Mouse (Mus musculus): ENCODE measurements at regions not wholly inside any gene's neighbourhood (a gene's known extent, or its start where the extent isn't known, plus 50 kb on each side); places are given as distances from the start of the nearest gene placed in this dataset.

DNA sequence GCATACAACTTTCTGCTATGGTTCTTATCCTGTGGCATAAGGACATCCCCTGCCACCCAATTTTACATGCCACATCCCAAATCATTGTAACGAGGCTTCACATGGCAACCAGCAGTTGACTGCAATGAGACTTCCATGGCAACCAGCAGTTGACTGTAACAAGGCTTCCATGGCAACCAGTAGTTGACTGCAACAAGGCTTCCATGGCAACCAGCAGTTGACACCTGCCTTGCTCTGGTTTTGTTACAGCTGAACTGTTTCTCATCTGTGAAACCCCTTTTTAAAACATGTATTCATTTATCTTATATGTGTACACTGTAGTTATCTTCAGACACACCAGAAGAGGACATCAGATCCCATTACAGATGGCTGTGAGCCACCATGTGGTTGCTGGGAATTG is 100.7 kb upstream of the Adgrf1 start:
- Histone ChIP-seq H3K27me3 (no peaks in the 10 kb centered on the region), H3K9ac (no peak overlapping the region), H3K9me3 (replicated peaks) (no peaks in the 10 kb centered on the region), H3K4me1 (replicated peaks) (peaks cover 4% of the 10 kb centered on the region; the same call in 1 of the 2 replicates), H3K4me2 (no peak overlapping the region), H3K4me3 (replicated peaks) (no peak overlapping the region), H3K36me3 (no peaks in the 10 kb centered on the region), H3K27ac (no peak overlapping the region)
- DNase-seq (no peak), ATAC-seq (ENCODE audit: low read depth) (no peak)
- 61% methylated on average over 1 of the region's 1 CpGs for whole genome bisulfite sequencing (ENCODE audit: insufficient replicate concordance)

DNA sequence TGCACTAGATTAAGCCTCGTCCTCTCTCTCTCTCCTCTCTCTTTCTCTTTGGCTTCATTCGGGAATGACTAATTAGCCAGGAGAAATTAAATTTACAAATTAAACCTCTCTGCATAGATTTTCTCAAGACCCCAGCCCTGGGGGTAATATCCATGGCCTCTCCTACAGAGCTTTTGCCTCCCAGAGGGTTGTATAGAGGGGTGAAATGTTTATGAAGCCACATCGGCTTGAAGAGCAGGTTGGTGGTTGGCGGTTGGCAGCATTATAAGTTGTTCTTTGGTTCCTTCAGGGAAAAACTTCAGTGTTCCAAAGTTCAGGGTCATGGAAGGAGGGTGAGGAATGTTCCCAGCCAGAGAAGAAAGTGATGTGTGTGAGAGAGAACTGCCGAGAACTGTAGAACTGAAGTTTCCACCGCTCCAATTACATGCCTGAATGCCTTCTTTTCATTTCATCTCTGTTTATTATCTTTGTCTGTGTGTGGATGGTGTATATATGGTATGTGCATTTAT is 97.4 kb upstream of the Adgrf1 start:
- no peaks in the 10 kb centered on the region for H3K9me3 ChIP-seq (replicated peaks)
- H3K9ac ChIP-seq, result no peak overlapping the region
- no peak overlapping the region for H3K27ac ChIP-seq
- ATAC-seq (ENCODE audit: low read depth) (no peak), DNase-seq (no peak)
- H3K4me2 ChIP-seq, result no peak overlapping the region
- no peaks in the 10 kb centered on the region for H3K27me3 ChIP-seq
- no peak overlapping the region for H3K4me3 ChIP-seq (replicated peaks)
- H3K36me3 ChIP-seq, result no peaks in the 10 kb centered on the region
- H3K4me1 ChIP-seq (replicated peaks), result peaks cover 4% of the 10 kb centered on the region; the same call in 1 of the 2 replicates
- 69% methylated on average over 6 of the region's 6 CpGs for WGBS (ENCODE audit: insufficient replicate concordance)

DNA sequence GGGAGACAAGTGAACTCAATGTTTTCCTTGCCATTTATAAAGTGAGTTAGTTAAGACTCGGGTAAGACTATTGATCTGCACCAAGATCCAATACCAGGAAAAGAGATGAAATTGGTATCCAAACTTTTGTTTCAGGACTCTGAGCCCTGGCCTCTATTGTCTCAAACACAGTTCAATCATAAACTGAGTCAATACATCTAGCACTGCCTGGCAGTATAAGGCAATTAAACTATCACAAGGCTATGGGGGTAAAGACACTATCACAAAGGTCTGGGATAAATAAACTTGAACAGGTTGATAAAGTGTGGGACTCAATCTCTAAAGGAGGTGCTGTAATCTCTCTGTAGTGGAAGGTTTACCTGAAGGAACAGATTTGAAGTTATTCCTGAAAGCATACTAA is 95.3 kb upstream of the Adgrf1 start:
- Histone ChIP-seq H3K36me3 (no peaks in the 10 kb centered on the region), H3K9me3 (replicated peaks) (no peaks in the 10 kb centered on the region), H3K4me1 (replicated peaks) (no peaks in the 10 kb centered on the region), H3K27ac (no peak overlapping the region), H3K4me3 (replicated peaks) (no peak overlapping the region), H3K9ac (no peak overlapping the region), H3K4me2 (no peak overlapping the region), H3K27me3 (no peaks in the 10 kb centered on the region)
- ATAC-seq (ENCODE audit: low read depth) (no peak), DNase-seq (no peak)
- 46% methylated on average over 1 of the region's 1 CpGs for WGBS (ENCODE audit: insufficient replicate concordance)

DNA sequence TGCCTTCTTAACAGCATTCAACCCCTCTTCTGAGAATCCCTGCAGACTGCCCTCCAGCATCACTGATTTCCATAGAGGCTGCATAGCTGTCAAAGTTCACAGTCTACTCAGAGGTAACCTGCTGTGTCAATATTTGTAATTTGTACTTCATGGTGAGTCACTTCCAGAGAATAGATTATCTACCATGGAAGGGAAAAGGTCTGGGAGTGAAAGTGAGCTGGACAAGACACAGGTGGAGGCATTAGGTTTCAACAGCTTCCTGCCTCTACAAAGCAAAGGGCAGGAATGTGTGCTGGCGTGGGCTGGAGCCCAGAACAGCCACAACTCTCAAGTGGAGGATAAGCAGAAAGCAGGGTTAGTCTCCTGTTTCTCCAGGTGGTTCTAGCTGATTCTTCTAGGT is 92.9 kb upstream of the Adgrf1 start:
- ATAC-seq (ENCODE audit: low read depth) (peak; percentile 71), DNase-seq (no peak)
- H3K36me3 ChIP-seq, result no peaks in the 10 kb centered on the region
- H3K4me1 ChIP-seq (replicated peaks), result no peaks in the 10 kb centered on the region
- no peak overlapping the region for H3K27ac ChIP-seq
- H3K4me3 ChIP-seq (replicated peaks), result no peak overlapping the region
- H3K9ac ChIP-seq, result no peak overlapping the region
- H3K9me3 ChIP-seq (replicated peaks), result no peaks in the 10 kb centered on the region
- no peak overlapping the region for H3K4me2 ChIP-seq
- no peaks in the 10 kb centered on the region for H3K27me3 ChIP-seq
- 28% methylated on average over 1 of the region's 1 CpGs for WGBS (ENCODE audit: insufficient replicate concordance)

DNA sequence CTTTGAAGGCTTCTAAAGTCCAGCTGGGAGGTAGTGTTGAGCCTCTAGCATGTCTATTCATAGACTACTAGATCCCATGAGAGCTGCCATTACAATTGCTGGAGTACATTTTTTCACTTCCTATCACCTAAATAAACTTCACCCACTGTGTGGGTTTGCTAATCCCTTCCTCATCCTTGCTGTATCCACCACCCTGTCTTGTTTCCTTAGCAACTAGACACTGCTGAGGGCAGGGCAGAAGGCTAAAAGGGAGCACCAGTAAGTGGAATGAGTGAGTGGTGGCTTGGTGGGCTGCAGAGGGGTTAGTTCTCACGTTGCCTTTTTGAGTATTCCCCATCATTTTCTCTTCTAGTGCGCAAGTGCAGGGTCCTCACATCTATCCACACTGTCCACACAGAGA is 80.1 kb upstream of the Adgrf1 start:
- no peaks in the 10 kb centered on the region for H3K4me1 ChIP-seq (replicated peaks)
- H3K36me3 ChIP-seq, result no peaks in the 10 kb centered on the region
- 63% methylated on average over 2 of the region's 2 CpGs for WGBS (ENCODE audit: insufficient replicate concordance)
- no peaks in the 10 kb centered on the region for H3K9me3 ChIP-seq (replicated peaks)
- H3K4me3 ChIP-seq (replicated peaks), result no peak overlapping the region
- ATAC-seq (ENCODE audit: low read depth) (no peak), DNase-seq (no peak)
- no peak overlapping the region for H3K4me2 ChIP-seq
- H3K27ac ChIP-seq, result no peak overlapping the region
- H3K27me3 ChIP-seq, result no peaks in the 10 kb centered on the region
- H3K9ac ChIP-seq, result no peak overlapping the region

DNA sequence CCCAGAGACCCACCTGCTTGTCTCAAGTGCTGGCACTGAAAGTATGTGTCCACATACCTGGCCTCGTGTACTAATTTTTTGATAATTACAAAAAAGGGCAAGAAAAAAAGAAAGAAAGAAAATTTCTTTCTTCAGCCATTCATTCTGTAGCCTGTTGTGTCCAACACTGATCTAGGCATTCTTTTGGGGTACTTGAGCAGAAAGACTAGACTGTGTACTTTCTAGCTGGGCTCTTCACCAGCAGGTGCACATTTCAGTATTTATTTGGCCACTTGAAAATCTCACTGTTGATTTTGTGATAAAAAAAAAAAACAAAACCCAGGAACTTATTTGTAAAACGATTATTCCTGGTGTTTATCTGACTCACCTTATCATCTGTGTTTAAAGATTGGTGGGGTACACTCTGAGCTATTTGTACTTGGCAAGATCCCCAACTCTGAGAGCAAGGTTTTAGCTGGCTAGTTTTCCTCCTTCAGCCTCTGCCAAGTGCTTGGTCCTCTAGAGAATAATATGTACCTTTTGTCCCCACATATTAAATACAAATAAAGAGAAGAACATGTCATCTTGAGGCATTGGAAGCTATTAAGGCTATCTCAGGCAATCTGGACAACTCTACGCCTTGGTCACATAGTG is 79.2 kb upstream of the Adgrf1 start:
- Histone ChIP-seq H3K4me3 (replicated peaks) (no peak overlapping the region), H3K27me3 (no peaks in the 10 kb centered on the region), H3K9me3 (replicated peaks) (no peaks in the 10 kb centered on the region), H3K36me3 (no peaks in the 10 kb centered on the region), H3K4me2 (no peak overlapping the region), H3K27ac (no peak overlapping the region), H3K4me1 (replicated peaks) (no peaks in the 10 kb centered on the region), H3K9ac (no peak overlapping the region)
- WGBS (ENCODE audit: insufficient replicate concordance), result 54% methylated on average over 3 of the region's 3 CpGs
- ATAC-seq (ENCODE audit: low read depth) (no peak), DNase-seq (no peak)

DNA sequence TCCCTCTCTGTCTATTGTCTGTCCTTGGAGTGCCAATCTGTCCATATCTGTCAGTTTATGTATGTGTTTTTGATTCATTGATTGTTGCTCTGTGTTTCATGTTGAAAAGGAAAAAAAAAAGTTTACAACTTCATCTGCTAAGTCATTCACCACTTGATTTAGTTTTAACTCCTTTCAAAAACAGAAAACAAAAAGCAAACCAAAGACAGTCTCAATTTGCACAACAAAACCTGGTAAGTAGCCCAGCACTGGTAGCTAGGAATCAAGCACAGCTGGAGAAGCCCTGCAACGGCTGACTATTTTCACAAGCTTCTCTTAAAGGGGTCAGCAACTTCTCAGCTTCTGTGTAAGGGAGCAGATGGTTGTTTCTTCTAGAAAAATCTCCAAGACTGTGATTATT is 72.9 kb upstream of the Adgrf1 start:
- 60% methylated on average over 1 of the region's 1 CpGs for WGBS (ENCODE audit: insufficient replicate concordance)
- no peak for ATAC-seq (ENCODE audit: low read depth)
- H3K4me1 ChIP-seq (replicated peaks), result no peaks in the 10 kb centered on the region

DNA sequence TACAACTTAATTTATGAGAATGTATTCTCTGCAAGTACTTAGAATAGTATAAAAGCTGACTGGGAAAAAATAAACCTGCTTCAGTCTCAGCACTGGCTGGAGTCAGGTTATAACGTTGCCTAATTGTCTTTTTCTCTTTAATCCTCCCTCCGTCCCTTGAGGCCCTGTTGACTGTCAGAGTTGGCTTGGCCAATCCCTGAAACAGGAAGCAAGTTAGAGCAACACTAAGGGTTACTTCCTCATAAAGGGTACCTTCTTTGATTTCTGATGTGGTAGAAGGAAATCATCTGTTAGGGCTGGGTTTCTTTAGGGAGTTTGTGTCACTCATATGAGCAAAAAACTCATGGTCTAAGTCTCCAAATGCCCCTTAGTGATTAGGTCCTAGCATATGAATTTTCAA is 69.3 kb upstream of the Adgrf1 start:
- Histone ChIP-seq H3K27ac (no peak overlapping the region), H3K4me3 (replicated peaks) (no peak overlapping the region), H3K4me1 (replicated peaks) (no peaks in the 10 kb centered on the region), H3K27me3 (no peaks in the 10 kb centered on the region), H3K9me3 (replicated peaks) (no peaks in the 10 kb centered on the region), H3K9ac (no peak overlapping the region), H3K36me3 (no peaks in the 10 kb centered on the region), H3K4me2 (no peak overlapping the region)
- DNase-seq, result no peak
- WGBS (ENCODE audit: insufficient replicate concordance), result 28% methylated on average over 2 of the region's 2 CpGs
- ATAC-seq (ENCODE audit: low read depth), result no peak

More for the DNA sequence above, 72.9 kb upstream of the Adgrf1 start:
- Histone ChIP-seq H3K36me3 (no peaks in the 10 kb centered on the region), H3K27me3 (no peaks in the 10 kb centered on the region), H3K9me3 (replicated peaks) (no peaks in the 10 kb centered on the region), H3K4me3 (replicated peaks) (no peak overlapping the region), H3K27ac (no peak overlapping the region), H3K9ac (no peak overlapping the region), H3K4me2 (no peak overlapping the region)
- no peak for DNase-seq

DNA sequence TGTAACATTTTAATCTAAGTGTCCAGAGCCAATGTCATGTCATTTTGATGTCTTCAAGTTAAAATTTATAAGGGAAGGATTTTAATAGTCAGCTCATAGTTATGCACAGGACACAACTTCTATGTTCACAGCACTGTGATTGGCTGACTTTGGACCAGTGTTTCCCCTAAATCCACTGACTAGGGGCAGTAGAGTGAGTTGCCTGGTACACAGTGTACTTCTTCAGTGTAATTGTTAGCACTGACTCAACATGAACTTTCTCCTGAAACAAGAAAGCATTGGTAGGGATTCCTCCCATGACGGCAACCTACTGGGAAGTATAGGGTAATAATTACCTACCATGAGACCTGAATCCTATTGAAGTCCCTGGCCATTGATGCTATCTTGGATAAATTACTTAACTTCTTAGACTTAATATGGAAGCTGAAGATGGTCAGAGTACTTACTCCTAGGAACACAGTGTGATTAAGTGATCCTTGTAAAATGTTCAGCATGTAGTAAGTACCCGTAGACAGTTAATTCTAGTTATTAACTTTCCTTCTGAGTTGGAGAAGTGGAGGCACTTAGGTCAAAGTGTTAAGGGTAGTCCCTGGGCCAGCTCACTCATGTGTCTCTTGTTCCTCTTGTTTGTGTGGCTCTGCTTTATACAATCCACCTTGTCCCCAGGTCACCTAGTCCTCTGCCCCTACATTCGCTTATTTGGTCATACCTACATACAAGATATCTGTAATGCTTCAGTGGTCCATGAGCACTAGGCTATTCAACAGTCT is 63.2 kb upstream of the Adgrf1 start:
- H3K4me3 ChIP-seq (replicated peaks), result no peak overlapping the region
- DNase-seq, result no peak
- 76% methylated on average over 3 of the region's 3 CpGs for WGBS (ENCODE audit: insufficient replicate concordance)
- H3K4me2 ChIP-seq, result no peak overlapping the region
- H3K4me1 ChIP-seq (replicated peaks), result no peaks in the 10 kb centered on the region
- H3K9me3 ChIP-seq (replicated peaks), result no peaks in the 10 kb centered on the region
- H3K9ac ChIP-seq, result no peak overlapping the region
- H3K27me3 ChIP-seq, result no peaks in the 10 kb centered on the region
- H3K36me3 ChIP-seq, result no peaks in the 10 kb centered on the region
- no peak overlapping the region for H3K27ac ChIP-seq
- ATAC-seq (ENCODE audit: low read depth), result no peak

DNA sequence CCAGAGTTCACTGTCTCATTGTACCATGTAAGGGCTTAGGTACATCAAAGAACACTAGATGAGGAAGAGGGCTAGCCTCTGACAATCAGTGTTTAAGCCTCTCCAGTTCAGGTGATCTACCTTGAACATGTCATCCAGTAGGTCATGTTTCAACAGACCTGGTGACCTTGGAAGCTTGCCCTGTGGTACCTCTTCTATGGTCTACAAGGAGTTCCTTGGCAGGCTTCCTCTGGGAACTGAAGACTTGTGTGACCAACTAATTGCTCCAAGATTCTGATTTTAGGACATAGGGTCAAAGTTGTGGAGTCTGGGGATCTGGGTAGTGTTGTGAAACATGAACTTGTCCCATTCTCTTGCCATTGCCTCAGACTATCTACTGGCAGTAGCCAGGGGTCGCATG is 60.4 kb upstream of the Adgrf1 start:
- H3K27ac ChIP-seq, result no peak overlapping the region
- no peak for ATAC-seq (ENCODE audit: low read depth)
- no peak for DNase-seq
- H3K27me3 ChIP-seq, result no peaks in the 10 kb centered on the region
- no peaks in the 10 kb centered on the region for H3K36me3 ChIP-seq
- no peak overlapping the region for H3K9ac ChIP-seq
- no peak overlapping the region for H3K4me2 ChIP-seq
- H3K4me3 ChIP-seq (replicated peaks), result no peak overlapping the region
- no peaks in the 10 kb centered on the region for H3K4me1 ChIP-seq (replicated peaks)
- no peaks in the 10 kb centered on the region for H3K9me3 ChIP-seq (replicated peaks)
- 56% methylated on average over 1 of the region's 1 CpGs for WGBS (ENCODE audit: insufficient replicate concordance)

DNA sequence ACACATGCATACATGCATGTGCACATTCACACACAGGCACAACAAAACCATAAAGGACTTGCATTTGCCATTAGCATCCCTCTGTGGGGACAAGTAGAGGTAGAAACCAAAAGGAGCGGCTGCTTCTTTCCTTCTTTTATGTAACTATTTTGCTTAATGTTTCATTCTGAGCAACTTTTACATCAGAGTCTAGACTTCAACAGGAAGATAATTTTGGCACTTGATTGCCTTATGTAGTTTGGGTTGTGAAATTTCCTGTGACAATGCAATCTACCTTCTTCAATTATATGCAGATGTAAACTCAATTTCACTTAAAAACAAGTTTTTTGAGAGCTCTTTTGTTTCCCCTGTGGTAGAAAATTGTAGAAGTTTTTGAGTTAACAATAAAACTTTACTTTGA is 56.1 kb upstream of the Adgrf1 start:
- no peak overlapping the region for H3K4me3 ChIP-seq (replicated peaks)
- ATAC-seq (ENCODE audit: low read depth), result no peak
- H3K4me2 ChIP-seq, result no peak overlapping the region
- no peak overlapping the region for H3K27ac ChIP-seq
- H3K27me3 ChIP-seq, result no peaks in the 10 kb centered on the region
- no peaks in the 10 kb centered on the region for H3K4me1 ChIP-seq (replicated peaks)
- DNase-seq, result no peak
- WGBS (ENCODE audit: insufficient replicate concordance), result 70% methylated on average over 1 of the region's 1 CpGs
- H3K36me3 ChIP-seq, result no peaks in the 10 kb centered on the region
- H3K9ac ChIP-seq, result no peak overlapping the region
- no peaks in the 10 kb centered on the region for H3K9me3 ChIP-seq (replicated peaks)

DNA sequence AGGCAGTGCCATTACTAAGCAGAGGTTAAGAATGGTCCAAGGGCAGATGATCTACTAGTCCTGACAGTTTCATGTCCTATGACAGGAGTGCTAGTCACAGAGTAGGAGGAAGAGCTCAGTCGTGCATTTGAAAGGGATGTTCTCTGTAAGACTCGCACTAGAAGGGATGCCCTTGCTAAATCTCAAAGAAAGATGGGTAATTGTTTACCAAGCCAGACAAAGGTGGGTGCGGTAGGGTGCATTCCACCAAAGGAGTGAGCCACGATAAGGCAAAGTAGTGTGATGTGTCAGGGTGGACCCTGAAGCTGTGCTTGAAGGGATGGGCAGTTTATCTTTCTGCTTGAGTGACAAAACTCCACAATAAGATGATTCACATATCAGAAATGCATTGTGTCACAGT is 50.5 kb upstream of the Adgrf1 start:
- Histone ChIP-seq H3K27me3 (no peaks in the 10 kb centered on the region), H3K4me1 (replicated peaks) (no peaks in the 10 kb centered on the region), H3K9me3 (replicated peaks) (no peaks in the 10 kb centered on the region), H3K9ac (no peak overlapping the region), H3K27ac (no peak overlapping the region), H3K4me2 (no peak overlapping the region), H3K4me3 (replicated peaks) (no peak overlapping the region), H3K36me3 (no peaks in the 10 kb centered on the region)
- DNase-seq, result no peak
- no peak for ATAC-seq (ENCODE audit: low read depth)
- 59% methylated on average over 4 of the region's 4 CpGs for WGBS (ENCODE audit: insufficient replicate concordance)
